In genomic region chr7:109669426-109670170, GRCm38 (mm10) we compare ENCODE assay signal across 10 mouse cellular contexts. TPM values are rescaled to one million over a fixed set of nuclear protein-coding genes. Genes with fewer than 3 reads are reported as not detected.
A peak's percentile ranks its signal among the peaks of the same experiment; 100 is the strongest.
DNase-seq lines count a peak whose midpoint lies in the region; ATAC-seq and TF ChIP-seq lines count a peak whose summit lies in the region.
"Had no signal": no experiment of that assay in that cellular context is flagged by ENCODE, and none has a peak within 500 bp of the region (broad histone marks: within the 10 kb centered on the region; RNA-seq: fewer than 3 reads in every experiment).

No protein-coding gene starts in this region.

- H3K9me3 ChIP-seq in heart, embryonic 10.5 days = no peaks in the 10 kb centered on the region
- H3K9me3 ChIP-seq in liver, embryonic 12.5 days (replicated peaks) = no peaks in the 10 kb centered on the region

- H3K36me3 ChIP-seq in heart, embryonic 10.5 days = no peaks in the 10 kb centered on the region
- H3K36me3 ChIP-seq in liver, adult 2 months (ENCODE audit: control insufficient read depth, insufficient read depth, low read length) = no peaks in the 10 kb centered on the region
- no peaks in the 10 kb centered on the region for H3K36me3 ChIP-seq in liver, embryonic 12.5 days
- H3K36me3 ChIP-seq in myocyte (ENCODE audit: control insufficient read depth, insufficient read depth) = no peaks in the 10 kb centered on the region

- no peak overlapping the region for H3K27ac ChIP-seq in heart, embryonic 10.5 days
- H3K27ac ChIP-seq in liver, adult 2 months (replicated peaks; ENCODE audit: insufficient read depth, low read depth, low read length) = no peak overlapping the region
- no peak overlapping the region for H3K27ac ChIP-seq in liver, embryonic 12.5 days

- no peak for TF ChIP-seq POLR2A in liver, adult 2 months (IDR thresholded peaks at IDR 0.05; ENCODE audit: extremely low read depth, insufficient read depth, low read length)
- TF ChIP-seq POLR2A in myocyte (IDR thresholded peaks at IDR 0.05; ENCODE audit: insufficient read length, low read depth) = peak; percentile 33

- no peak for TF ChIP-seq CTCF in liver, adult 2 months (IDR thresholded peaks at IDR 0.05; ENCODE audit: low read depth, low read length)

- H3K9ac ChIP-seq in liver, adult 2 months (ENCODE audit: low read depth, low read length) = no peak overlapping the region
- H3K9ac ChIP-seq in liver, embryonic 12.5 days = no peak overlapping the region

- H3K79me2 ChIP-seq in liver, adult 2 months (ENCODE audit: control insufficient read depth, insufficient read depth, low read length) = no peaks in the 10 kb centered on the region
- peaks cover 70% of the 10 kb centered on the region for H3K79me2 ChIP-seq in myocyte (ENCODE audit: control insufficient read depth, insufficient read depth)

- peak overlapping the region; percentile 29; the same call in 1 of the 2 replicates for H3K4me3 ChIP-seq in heart, embryonic 10.5 days
- H3K4me3 ChIP-seq in liver, adult 2 months (ENCODE audit: insufficient read depth, low read depth, low read length) = 0 out of 2 replicates have a peak overlapping the region, but pooled peaks have one; percentile 11
- H3K4me3 ChIP-seq in liver, embryonic 12.5 days = no peak overlapping the region
- H3K4me3 ChIP-seq in myocyte = peak overlapping the region; percentile 69

- intact Hi-C loops in heart, postnatal 10 days (cut with DNase I) = loop anchor here (2.0 to 5.0 kb wide), 2 partner anchors 35 to 52 kb away; no protein-coding TSS in a partner anchor

- H3K4me1 ChIP-seq in heart, embryonic 10.5 days = peaks cover 24% of the 10 kb centered on the region; the same call in 1 of the 2 replicates
- H3K4me1 ChIP-seq in liver, adult 2 months (ENCODE audit: control insufficient read depth, insufficient read depth, low read length) = no peaks in the 10 kb centered on the region
- H3K4me1 ChIP-seq in liver, embryonic 12.5 days = peaks cover 32% of the 10 kb centered on the region

- no peak for ATAC-seq in liver, embryonic 12.5 days

- no peak overlapping the region for H3ac ChIP-seq in myocyte (ENCODE audit: control insufficient read depth, insufficient read length)

- DNase-seq in heart, embryonic 10.5 days (ENCODE audit: low spot score) = peak; percentile 62
- DNase-seq in heart, postnatal 10 days = no peak
- DNase-seq in liver, adult 2 months (ENCODE audit: extremely low read depth, low read depth, low spot score) = peak; percentile 14
- DNase-seq in fibroblast of lung, adult 2 months (ENCODE audit: low read depth) = peak; percentile 28
- no peak for DNase-seq in frontal cortex, postnatal 36 days (ENCODE audit: low spot score in 2 of 2)
- DNase-seq in MN1 (ENCODE audit: low spot score) = no peak
- DNase-seq: heart, postnatal 4 days; right cerebral cortex, postnatal 25 days had no signal

- no peaks in the 10 kb centered on the region for H3K27me3 ChIP-seq in heart, embryonic 10.5 days (ENCODE audit: insufficient read depth, poor library complexity, severe bottlenecking)
- H3K27me3 ChIP-seq in liver, adult 2 months (ENCODE audit: control insufficient read depth, insufficient read depth, low read length) = no peaks in the 10 kb centered on the region
- H3K27me3 ChIP-seq in liver, embryonic 12.5 days (replicated peaks) = no peaks in the 10 kb centered on the region
- no peaks in the 10 kb centered on the region for H3K27me3 ChIP-seq in myocyte (ENCODE audit: control insufficient read depth, insufficient read depth, insufficient read length)

- WGBS in heart, embryonic 10.5 days = 71% methylated on average over 5 of the region's 5 CpGs
- 88% methylated on average over 5 of the region's 5 CpGs for WGBS in liver, adult 2 months
- WGBS in liver, embryonic 12.5 days (ENCODE audit: insufficient replicate concordance) = 70% methylated on average over 5 of the region's 5 CpGs

- H3K4me2 ChIP-seq in liver, embryonic 12.5 days = no peak overlapping the region
- peak overlapping the region; percentile 70 for H3K4me2 ChIP-seq in myocyte (ENCODE audit: low read depth)

TF ChIP-seq in myocyte, 11 proteins besides CTCF, POLR2A, EP300 and RAD21:
- TF ChIP-seq E2F4 (IDR thresholded peaks at IDR 0.05; ENCODE audit: insufficient read depth) (no peak), CEBPB (IDR thresholded peaks at IDR 0.05; ENCODE audit: insufficient read depth, poor library complexity, severe bottlenecking) (peak; percentile 54), TCF12 (IDR thresholded peaks at IDR 0.05; ENCODE audit: insufficient read depth, poor library complexity, severe bottlenecking) (no peak), SRF (IDR thresholded peaks at IDR 0.05; ENCODE audit: control insufficient read depth, insufficient read length, low read depth) (no peak), REST (IDR thresholded peaks at IDR 0.05; ENCODE audit: insufficient read depth, insufficient read length) (no peak), MAX (IDR thresholded peaks at IDR 0.05; ENCODE audit: low read depth) (no peak), POLR2AphosphoS2 (IDR thresholded peaks at IDR 0.05; ENCODE audit: insufficient read length, low read depth) (peak; percentile 27), MYOD1 (IDR thresholded peaks at IDR 0.05; ENCODE audit: control insufficient read depth in 1 of 3, insufficient read length in 2 of 3, low read depth in 2 of 3) (peak in 2 of 3 experiments; percentile 33 to 41), MYOG (IDR thresholded peaks at IDR 0.05; ENCODE audit: control insufficient read depth in 1 of 3, insufficient read depth in 1 of 3, insufficient read length in 2 of 3, low read depth in 2 of 3) (peak in 1 of 3 experiments; percentile 48), USF1 (IDR thresholded peaks at IDR 0.05; ENCODE audit: low read depth) (peak; percentile 15), TCF3 (IDR thresholded peaks at IDR 0.05; ENCODE audit: insufficient read length, low read depth) (no peak)

RNA-seq across cellular contexts. Expression of gene St5, which starts 33.8 kb away (rescaled TPM):
- 37.7 and 39.9 TPM in 2 replicates for polyA plus RNA-seq in heart, embryonic 10.5 days (2016; fragmentation: Nextera tagmentation; extraction: Ambion mirVana)
- total RNA-seq in heart, postnatal 10 days (2021) = 10 to 100 TPM; 52.6 to 58.4 TPM
- total RNA-seq in liver, adult 2 months (2014; rRNA removed) = 8.3 and 22.6 TPM in 2 replicates
- polyA plus RNA-seq in liver, adult 2 months (2012; rRNA removed) = 36.4 and 44.1 TPM in 2 replicates
- polyA plus RNA-seq in liver, embryonic 12.5 days (2016; fragmentation: Nextera tagmentation; extraction: Ambion mirVana) = 25.1 and 25.3 TPM in 2 replicates
- 34.1 TPM for polyA plus RNA-seq in myocyte (2012; fragmentation: generic; extraction: Trizol)

RNA-seq across cellular contexts. Expression of gene Akip1, which starts 33.9 kb away (rescaled TPM):
- 32.5 and 34.6 TPM in 2 replicates for polyA plus RNA-seq in heart, embryonic 10.5 days (2016; fragmentation: Nextera tagmentation; extraction: Ambion mirVana)
- total RNA-seq in heart, postnatal 10 days (2021) = 10 to 100 TPM; 18.1 to 18.8 TPM
- 17.2 and 20.2 TPM in 2 replicates for total RNA-seq in liver, adult 2 months (2014; rRNA removed)
- 14.0 and 15.9 TPM in 2 replicates for polyA plus RNA-seq in liver, adult 2 months (2012; rRNA removed)
- polyA plus RNA-seq in liver, embryonic 12.5 days (2016; fragmentation: Nextera tagmentation; extraction: Ambion mirVana) = 47.9 and 50.2 TPM in 2 replicates
- 17.8 TPM for polyA plus RNA-seq in myocyte (2012; fragmentation: generic; extraction: Trizol)

RNA-seq across cellular contexts. Expression of gene BC051019, which starts 54.1 kb away (rescaled TPM):
- 0.11 TPM in 1 of 2 replicates, not detected in the other for polyA plus RNA-seq in heart, embryonic 10.5 days (2016; fragmentation: Nextera tagmentation; extraction: Ambion mirVana)
- not detected for total RNA-seq in heart, postnatal 10 days (2021)
- not detected in 2 replicates for total RNA-seq in liver, adult 2 months (2014; rRNA removed)
- polyA plus RNA-seq in liver, adult 2 months (2012; rRNA removed) = not detected in 2 replicates
- 0.13 and 0.25 TPM in 2 replicates for polyA plus RNA-seq in liver, embryonic 12.5 days (2016; fragmentation: Nextera tagmentation; extraction: Ambion mirVana)
- polyA plus RNA-seq in myocyte (2012; fragmentation: generic; extraction: Trizol) = 33.3 TPM
- total RNA-seq: heart, postnatal 4 days had no signal

Comparison
In these comparisons a context has a peak if more than half of its experiments do, and no peak if none do; other contexts are left out.
1. DNase-seq: peak in heart, embryonic 10.5 days (single experiment), liver, adult 2 months (single experiment) and fibroblast of lung, adult 2 months (single experiment); none in heart, postnatal 10 days (0 of 2), frontal cortex, postnatal 36 days (0 of 2) and MN1 (single experiment).
2. RNA of gene BC051019, which starts 54.1 kb away (polyA plus RNA-seq): 33.3 TPM in myocyte (single experiment); 0.13 to 0.25 TPM in liver, embryonic 12.5 days, 0.11 TPM in heart, embryonic 10.5 days and not detected in liver, adult 2 months; every median in the first group is over 10 times any median in the second.